Mouse (Mus musculus) gastrocnemius, postnatal 25 days (tissue): ENCODE results near the gene 1700037H04Rik. TPM values are rescaled to one million over a fixed set of nuclear protein-coding genes. Genes with fewer than 3 reads are reported as not detected.

Source experiments
- DNase-seq: peaks from one replicate; pipeline ENCODE4 v3.0.0; 2022
- total RNA-seq, 2 experiments: library from RNA; stranded (reverse); gene quantifications; 1 replicate in 1 of 2; 2 replicates in 1 of 2; pipeline ENCODE4 v1.2.3; 2021

The 1700037H04Rik gene
- total RNA-seq, 2 experiments from 2014 or later = 3.3 to 6.6 TPM

- DNase-seq = peak; percentile 44
These were observed 19.5 kb upstream of the 1700037H04Rik start for GRCm38 (mm10) chr2:131179246-131179886.

- DNase-seq = no peak
These were observed 19.0 kb upstream of the 1700037H04Rik start for GRCm38 (mm10) chr2:131178828-131179245.

GRCm38 (mm10) chr2:131177932-131178331 is 18.1 kb upstream of the 1700037H04Rik start:
- no peak for DNase-seq

- no peak for DNase-seq
These were observed 16.6 kb upstream of the 1700037H04Rik start for GRCm38 (mm10) chr2:131176491-131176890.

GRCm38 (mm10) chr2:131175945-131176309 is 16.0 kb upstream of the 1700037H04Rik start:
- DNase-seq = no peak

- DNase-seq = no peak
These were observed 15.5 kb upstream of the 1700037H04Rik start for GRCm38 (mm10) chr2:131175286-131175944.

GRCm38 (mm10) chr2:131174700-131175099 is 14.8 kb upstream of the 1700037H04Rik start:
- DNase-seq = peak; percentile 34

GRCm38 (mm10) chr2:131172322-131172721 is 12.4 kb upstream of the 1700037H04Rik start:
- no peak for DNase-seq

GRCm38 (mm10) chr2:131171401-131172104 is 11.7 kb upstream of the 1700037H04Rik start:
- DNase-seq = peak; percentile 64

GRCm38 (mm10) chr2:131170936-131171335 is 11.1 kb upstream of the 1700037H04Rik start:
- no peak for DNase-seq

GRCm38 (mm10) chr2:131168914-131169313 is 9.0 kb upstream of the 1700037H04Rik start:
- DNase-seq = no peak

GRCm38 (mm10) chr2:131167984-131168383 is 8.1 kb upstream of the 1700037H04Rik start:
- DNase-seq = no peak

GRCm38 (mm10) chr2:131166172-131166571 is 6.3 kb upstream of the 1700037H04Rik start:
- no peak for DNase-seq

- DNase-seq = no peak
These were observed 4.0 kb upstream of the 1700037H04Rik start for GRCm38 (mm10) chr2:131163924-131164323.

- DNase-seq = no peak
These were observed 810 bp upstream of the 1700037H04Rik start for GRCm38 (mm10) chr2:131160671-131161111.

GRCm38 (mm10) chr2:131159491-131159910 is 380 bp downstream of the 1700037H04Rik start:
- no peak for DNase-seq

- no peak for DNase-seq
These were observed 2.9 kb downstream of the 1700037H04Rik start for GRCm38 (mm10) chr2:131156987-131157386.

GRCm38 (mm10) chr2:131154036-131154435 is 5.8 kb downstream of the 1700037H04Rik start:
- no peak for DNase-seq

- DNase-seq = no peak
These were observed 7.6 kb downstream of the 1700037H04Rik start for GRCm38 (mm10) chr2:131152166-131152730.

- no peak for DNase-seq
These were observed 10.7 kb downstream of the 1700037H04Rik start for GRCm38 (mm10) chr2:131149254-131149578.

GRCm38 (mm10) chr2:131148353-131149253 is 11.3 kb downstream of the 1700037H04Rik start:
- no peak for DNase-seq

GRCm38 (mm10) chr2:131147043-131147365 is 12.9 kb downstream of the 1700037H04Rik start:
- no peak for DNase-seq
